Mouse (Mus musculus) left cerebral cortex, adult 8-10 months (tissue): ENCODE data around the gene Mup16. TPM values are rescaled to one million over a fixed set of nuclear protein-coding genes. Genes with fewer than 3 reads are reported as not detected.
"Not testable (repeated sequence)": the region's sequence is repeated elsewhere in the genome, so short reads cannot be mapped to it uniquely, and the experiment has no call there.

Experiments used
- DNase-seq, 2 experiments: peaks; one replicate each; pipeline ENCODE4 v3.0.0; 2022; ENCODE audit warnings: low spot score in 2 of 2
- total RNA-seq, 4 experiments: library from RNA; stranded (reverse); gene quantifications; 2 replicates each; pipeline ENCODE4 v1.2.4; 2022

Gene Mup16
- total RNA-seq: not detected

DNA sequence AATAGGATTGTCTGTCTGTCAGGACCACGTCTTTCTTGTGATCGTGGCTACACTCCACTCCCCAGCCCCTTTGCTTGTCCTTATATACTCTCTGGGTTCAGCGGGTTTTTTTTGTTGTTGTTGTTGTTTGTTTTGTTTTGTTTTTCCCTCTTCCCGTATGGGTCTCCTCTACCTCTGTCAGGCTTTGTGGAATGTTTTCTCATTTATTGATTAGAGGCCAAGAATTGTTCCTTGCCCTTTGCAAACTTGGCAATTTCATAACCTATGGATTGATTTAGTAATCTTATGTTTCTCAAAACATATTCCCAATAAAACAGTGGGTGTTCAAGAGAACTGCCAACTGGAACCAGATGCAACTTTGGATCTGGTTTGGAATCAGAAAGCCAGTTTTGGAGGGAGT is at the start of gene Mup16:
Mup16 (minus strand) TSS at position 101 of the 400 bp plus-strand sequence.
- not testable (repeated sequence) for DNase-seq

DNA sequence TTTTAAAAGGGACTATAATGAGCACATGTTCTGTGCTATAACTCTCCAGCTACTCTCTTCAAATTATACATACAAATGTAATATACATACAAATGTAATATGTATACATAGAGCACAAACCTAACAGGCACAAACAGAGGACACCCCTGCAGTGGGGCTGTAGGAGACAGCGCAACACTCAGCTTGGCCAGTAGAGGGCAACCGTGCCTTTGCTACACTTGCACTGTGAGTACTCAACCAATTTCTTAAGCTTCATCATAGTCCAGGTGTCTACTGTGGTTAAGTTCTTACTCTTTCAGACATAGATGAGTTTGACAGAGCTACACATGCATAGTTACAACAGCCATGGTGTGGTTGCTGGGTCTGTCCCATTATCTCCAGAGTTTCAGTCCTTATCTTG is 36.6 kb upstream of the Mup16 start:
- DNase-seq: peak in 1 of 2 experiments; percentile 5

Other genes with a start within 250 kb of the Mup16 start
- not detected for gene Mup14, start 215.5 kb downstream of the Mup16 start, total RNA-seq
- gene Mup15, start 79.8 kb downstream of the Mup16 start, total RNA-seq: not detected
- not detected for gene Mup17, start 76.3 kb upstream of the Mup16 start, total RNA-seq
- not detected for gene Mup18, start 154.6 kb upstream of the Mup16 start, total RNA-seq